Mouse (Mus musculus): ENCODE measurements around the gene Gcsam. TPM values are rescaled to one million over a fixed set of nuclear protein-coding genes. Genes with fewer than 3 reads are reported as not detected.

Gcsam gene
- polyA plus RNA-seq, 1 experiment from 2014 or later, result 0.13 TPM

- no peaks in the 10 kb centered on the region for H3K9me3 ChIP-seq (ENCODE audit: low read depth, low read length)
- H3K36me3 ChIP-seq (ENCODE audit: insufficient read depth), result no peaks in the 10 kb centered on the region
- ATAC-seq (ENCODE audit: insufficient read depth) (peak; percentile 67), DNase-seq (peak; percentile 27)
- H3K27me3 ChIP-seq (ENCODE audit: insufficient read depth, low read length), result no peaks in the 10 kb centered on the region
- H3K9ac ChIP-seq, result no peak overlapping the region
- no peak overlapping the region for H3K4me2 ChIP-seq
- no peak for TF ChIP-seq CTCF (IDR thresholded peaks at IDR 0.05; ENCODE audit: low read depth)
- 56% methylated on average over 8 of the region's 8 CpGs for WGBS
- H3K27ac ChIP-seq (ENCODE audit: low read depth), result no peak overlapping the region
- H3K4me1 ChIP-seq (ENCODE audit: insufficient read depth), result no peaks in the 10 kb centered on the region; the same call in 1 of the 2 replicates
- H3K4me3 ChIP-seq (ENCODE audit: low read depth, low read length), result no peak overlapping the region
These were observed 19.4 kb downstream of the Gcsam start for GRCm38 (mm10) chr16:45629497-45630105.

- no peaks in the 10 kb centered on the region for H3K36me3 ChIP-seq (ENCODE audit: insufficient read depth)
- no peak overlapping the region for H3K4me3 ChIP-seq (ENCODE audit: low read depth, low read length)
- no peak overlapping the region for H3K27ac ChIP-seq (ENCODE audit: low read depth)
- H3K27me3 ChIP-seq (ENCODE audit: insufficient read depth, low read length), result no peaks in the 10 kb centered on the region
- DNase-seq (peak; percentile 91), ATAC-seq (ENCODE audit: insufficient read depth) (peak; percentile 77)
- no peak overlapping the region for H3K4me2 ChIP-seq
- peak; percentile 85 for TF ChIP-seq CTCF (IDR thresholded peaks at IDR 0.05; ENCODE audit: low read depth)
- WGBS, result 48% methylated on average over 5 of the region's 5 CpGs
- no peaks in the 10 kb centered on the region for H3K9me3 ChIP-seq (ENCODE audit: low read depth, low read length)
- no peak overlapping the region for H3K9ac ChIP-seq
- H3K4me1 ChIP-seq (ENCODE audit: insufficient read depth), result no peaks in the 10 kb centered on the region
These were observed 20.3 kb downstream of the Gcsam start for GRCm38 (mm10) chr16:45630347-45630960.

GRCm38 (mm10) chr16:45632420-45632819 is 22.2 kb downstream of the Gcsam start:
- Histone ChIP-seq H3K27me3 (ENCODE audit: insufficient read depth, low read length) (no peaks in the 10 kb centered on the region), H3K9me3 (ENCODE audit: low read depth, low read length) (no peaks in the 10 kb centered on the region), H3K36me3 (ENCODE audit: insufficient read depth) (no peaks in the 10 kb centered on the region), H3K4me3 (ENCODE audit: low read depth, low read length) (no peak overlapping the region), H3K4me2 (no peak overlapping the region), H3K9ac (no peak overlapping the region), H3K4me1 (ENCODE audit: insufficient read depth) (no peaks in the 10 kb centered on the region), H3K27ac (ENCODE audit: low read depth) (no peak overlapping the region)
- TF ChIP-seq CTCF (IDR thresholded peaks at IDR 0.05; ENCODE audit: low read depth), result no peak
- 66% methylated on average over 4 of the region's 4 CpGs for WGBS
- no peak for DNase-seq
- no peak for ATAC-seq (ENCODE audit: insufficient read depth)

- no peak overlapping the region for H3K4me3 ChIP-seq (ENCODE audit: low read depth, low read length)
- TF ChIP-seq CTCF (IDR thresholded peaks at IDR 0.05; ENCODE audit: low read depth), result no peak
- H3K36me3 ChIP-seq (ENCODE audit: insufficient read depth), result no peaks in the 10 kb centered on the region
- no peak overlapping the region for H3K9ac ChIP-seq
- no peaks in the 10 kb centered on the region for H3K4me1 ChIP-seq (ENCODE audit: insufficient read depth)
- no peaks in the 10 kb centered on the region for H3K27me3 ChIP-seq (ENCODE audit: insufficient read depth, low read length)
- H3K4me2 ChIP-seq, result no peak overlapping the region
- no peak for DNase-seq
- H3K9me3 ChIP-seq (ENCODE audit: low read depth, low read length), result no peaks in the 10 kb centered on the region
- ATAC-seq (ENCODE audit: insufficient read depth), result no peak
- WGBS, result 77% methylated on average over 2 of the region's 2 CpGs
- no peak overlapping the region for H3K27ac ChIP-seq (ENCODE audit: low read depth)
These were observed 25.6 kb downstream of the Gcsam start for GRCm38 (mm10) chr16:45635826-45636225.

- H3K36me3 ChIP-seq (ENCODE audit: insufficient read depth), result no peaks in the 10 kb centered on the region
- H3K27me3 ChIP-seq (ENCODE audit: insufficient read depth, low read length), result no peaks in the 10 kb centered on the region
- H3K4me3 ChIP-seq (ENCODE audit: low read depth, low read length), result no peak overlapping the region
- peak; percentile 44 for DNase-seq
- no peaks in the 10 kb centered on the region for H3K4me1 ChIP-seq (ENCODE audit: insufficient read depth)
- no peaks in the 10 kb centered on the region for H3K9me3 ChIP-seq (ENCODE audit: low read depth, low read length)
- no peak overlapping the region for H3K27ac ChIP-seq (ENCODE audit: low read depth)
- H3K9ac ChIP-seq, result no peak overlapping the region
- no peak for TF ChIP-seq CTCF (IDR thresholded peaks at IDR 0.05; ENCODE audit: low read depth)
- H3K4me2 ChIP-seq, result no peak overlapping the region
- 48% methylated on average over 10 of the region's 10 CpGs for WGBS
- peak; percentile 64 for ATAC-seq (ENCODE audit: insufficient read depth)
These were observed 30.0 kb downstream of the Gcsam start for GRCm38 (mm10) chr16:45640070-45640762.

GRCm38 (mm10) chr16:45641301-45641700 is 31.1 kb downstream of the Gcsam start:
- Histone ChIP-seq H3K36me3 (ENCODE audit: insufficient read depth) (no peaks in the 10 kb centered on the region), H3K27ac (ENCODE audit: low read depth) (0 out of 2 replicates have a peak overlapping the region, but pooled peaks have one; percentile 21), H3K9ac (no peak overlapping the region), H3K4me1 (ENCODE audit: insufficient read depth) (no peaks in the 10 kb centered on the region), H3K27me3 (ENCODE audit: insufficient read depth, low read length) (no peaks in the 10 kb centered on the region), H3K4me2 (no peak overlapping the region), H3K9me3 (ENCODE audit: low read depth, low read length) (no peaks in the 10 kb centered on the region), H3K4me3 (ENCODE audit: low read depth, low read length) (no peak overlapping the region)
- DNase-seq (no peak), ATAC-seq (ENCODE audit: insufficient read depth) (no peak)
- 48% methylated on average over 3 of the region's 3 CpGs for WGBS
- no peak for TF ChIP-seq CTCF (IDR thresholded peaks at IDR 0.05; ENCODE audit: low read depth)

GRCm38 (mm10) chr16:45643944-45644343 is 33.8 kb downstream of the Gcsam start:
- no peaks in the 10 kb centered on the region for H3K36me3 ChIP-seq (ENCODE audit: insufficient read depth)
- H3K27me3 ChIP-seq (ENCODE audit: insufficient read depth, low read length), result no peaks in the 10 kb centered on the region
- no peak overlapping the region for H3K9ac ChIP-seq
- DNase-seq (no peak), ATAC-seq (ENCODE audit: insufficient read depth) (no peak)
- no peak overlapping the region for H3K4me2 ChIP-seq
- H3K27ac ChIP-seq (ENCODE audit: low read depth), result no peak overlapping the region
- H3K4me1 ChIP-seq (ENCODE audit: insufficient read depth), result no peaks in the 10 kb centered on the region
- H3K4me3 ChIP-seq (ENCODE audit: low read depth, low read length), result no peak overlapping the region
- WGBS, result 86% methylated on average over 3 of the region's 3 CpGs
- no peaks in the 10 kb centered on the region for H3K9me3 ChIP-seq (ENCODE audit: low read depth, low read length)
- TF ChIP-seq CTCF (IDR thresholded peaks at IDR 0.05; ENCODE audit: low read depth), result no peak

Data from lung, embryonic 14.5 days (tissue).